Mouse (Mus musculus) midbrain, embryonic 12.5 days (tissue): ENCODE data around the gene 2610507B11Rik. TPM values are rescaled to one million over a fixed set of nuclear protein-coding genes. Genes with fewer than 3 reads are reported as not detected.
A peak's percentile ranks its signal among the peaks of the same experiment; 100 is the strongest.

ENCODE experiments used
- ATAC-seq: fragments of 200-750 bp; cut with Nextera tagmentation; 2 replicates; pipeline ENCODE4 v1.8.0; 2017; ENCODE audit warnings: low read depth, moderate TSS enrichment, moderate library complexity; ENCODE audit not compliant: low FRiP score
- H3K27ac ChIP-seq: fragments of 300-500 bp; sonication (generic); replicated peaks from 2 replicates; pipeline ENCODE4 v1.5.1; 2016; ENCODE audit warnings: mild to moderate bottlenecking
- H3K27me3 ChIP-seq: fragments of 300-500 bp; sonication (generic); 2 replicates; pipeline ENCODE4 v1.6.1; 2016; ENCODE audit warnings: mild to moderate bottlenecking
- H3K36me3 ChIP-seq: fragments of 300-500 bp; sonication (generic); 2 replicates; pipeline ENCODE4 v1.6.1; 2016
- H3K4me1 ChIP-seq: fragments of 300-500 bp; sonication (generic); 2 replicates; pipeline ENCODE4 v1.6.1; 2016
- H3K4me2 ChIP-seq: fragments of 300-500 bp; sonication (generic); replicated peaks from 2 replicates; pipeline ENCODE4 v1.6.1; 2016; ENCODE audit warnings: mild to moderate bottlenecking, moderate library complexity
- H3K4me3 ChIP-seq: fragments of 300-500 bp; sonication (generic); 2 replicates; pipeline ENCODE4 v1.5.1; 2016; ENCODE audit warnings: mild to moderate bottlenecking
- H3K9ac ChIP-seq: fragments of 300-500 bp; sonication (generic); replicated peaks from 2 replicates; pipeline ENCODE4 v1.6.1; 2016; ENCODE audit warnings: mild to moderate bottlenecking, moderate library complexity
- H3K9me3 ChIP-seq: fragments of 300-500 bp; sonication (generic); 2 replicates; pipeline ENCODE4 v1.6.1; 2016; ENCODE audit warnings: mild to moderate bottlenecking
- WGBS: fragments of 180-500 bp; shearing (Covaris S2); methylation state at CpG from one replicate; pipeline ENCODE4 v1.1.7; 2016; 5-methylcytosine and 5-hydroxymethylcytosine counted together
- polyA plus RNA-seq: library from polyadenylated mRNA; unstranded; fragments of >200 nt; fragmentation: Nextera tagmentation; extraction: Ambion mirVana; gene quantifications from 2 replicates; pipeline ENCODE4 v1.2.1, GENCODE M21; 2016

The 2610507B11Rik gene
- polyA plus RNA-seq, 1 experiment from 2014 or later, result 80.0 TPM

DNA sequence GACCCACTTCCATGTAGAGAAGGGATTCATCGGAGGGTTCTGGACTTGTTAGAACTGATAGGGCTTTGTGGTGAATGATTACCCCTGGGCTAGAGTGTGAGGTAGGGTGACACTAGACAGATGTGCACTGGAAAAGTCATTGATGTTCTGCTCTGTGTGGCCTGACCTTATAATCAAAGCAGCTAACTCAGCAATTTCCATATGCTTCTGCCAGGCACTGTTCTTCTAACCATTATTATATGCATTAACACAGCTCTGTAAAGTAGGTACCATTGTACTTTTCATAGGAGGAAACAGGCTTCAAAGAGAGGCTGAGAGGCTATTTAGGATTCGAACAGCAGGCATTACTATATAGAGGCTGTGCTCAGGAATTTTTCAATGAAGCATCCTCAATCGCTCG, 65.7 kb downstream of the 2610507B11Rik start:
- Histone ChIP-seq H3K4me1 (peaks cover 22% of the 10 kb centered on the region), H3K4me2 (no peak overlapping the region), H3K27ac (no peak overlapping the region), H3K9ac (no peak overlapping the region), H3K4me3 (no peak overlapping the region), H3K27me3 (no peaks in the 10 kb centered on the region), H3K36me3 (peaks cover 5% of the 10 kb centered on the region), H3K9me3 (no peaks in the 10 kb centered on the region)
- WGBS, result 90% methylated on average over 4 of the region's 4 CpGs
- no peak for ATAC-seq

- H3K9me3 ChIP-seq, result no peaks in the 10 kb centered on the region
- 14% methylated on average over 37 of the region's 37 CpGs for WGBS
These were observed 66.3 kb downstream of the 2610507B11Rik start, which contains the start of gene Pigs for GRCm38 (mm10) chr11:78327634-78328511. TSS of gene Pigs (plus strand) at chr11:78328415.

GRCm38 (mm10) chr11:78328512-78329056, 67.0 kb downstream of the 2610507B11Rik start:
- peaks cover 12% of the 10 kb centered on the region for H3K4me1 ChIP-seq
- no peak overlapping the region for H3K27ac ChIP-seq
- no peaks in the 10 kb centered on the region for H3K9me3 ChIP-seq
- peak; percentile 78 for ATAC-seq
- peak overlapping the region; percentile 93 for H3K4me2 ChIP-seq
- no peaks in the 10 kb centered on the region for H3K27me3 ChIP-seq
- peak overlapping the region; percentile 85 for H3K4me3 ChIP-seq
- WGBS, result under 1% methylated on average over 38 of the region's 41 CpGs
- peak overlapping the region; percentile 89 for H3K9ac ChIP-seq
- peaks cover 13% of the 10 kb centered on the region for H3K36me3 ChIP-seq

More at GRCm38 (mm10) chr11:78327634-78328511, 66.3 kb downstream of the 2610507B11Rik start, which contains the start of gene Pigs:
- Histone ChIP-seq H3K4me3 (peak within 1 kb of the TSS; percentile 85), H3K27me3 (no peaks in the 10 kb centered on the region), H3K36me3 (peaks cover 6% of the 10 kb centered on the region), H3K4me1 (peaks cover 16% of the 10 kb centered on the region), H3K4me2 (peak within 1 kb of the TSS; percentile 93), H3K9ac (peak within 1 kb of the TSS; percentile 89), H3K27ac (no peak within 1 kb of the TSS)
- ATAC-seq, result peak; percentile 98

DNA sequence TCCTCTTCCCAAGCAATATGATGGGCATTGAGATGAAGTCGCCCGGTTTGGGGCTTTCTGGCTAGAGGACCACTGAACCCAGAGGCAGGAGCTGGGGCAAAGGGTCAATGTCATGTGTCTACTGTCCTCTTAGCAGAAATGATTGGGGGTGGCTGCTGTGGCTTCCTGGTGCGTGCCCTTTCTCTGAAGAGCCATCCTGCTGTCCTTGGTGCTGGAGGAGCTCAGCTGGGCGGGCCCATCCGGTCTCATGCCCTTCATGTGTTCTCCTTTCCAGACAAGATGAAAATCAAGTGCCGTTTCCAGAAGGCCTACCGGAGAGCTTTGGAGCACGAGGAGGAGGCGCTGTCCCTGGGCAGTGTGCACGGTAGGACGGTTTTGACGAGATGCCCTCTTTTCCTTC, 71.1 kb downstream of the 2610507B11Rik start:
- no peaks in the 10 kb centered on the region for H3K9me3 ChIP-seq
- ATAC-seq, result no peak
- no peak overlapping the region for H3K27ac ChIP-seq
- H3K36me3 ChIP-seq, result peaks cover 48% of the 10 kb centered on the region
- no peak overlapping the region for H3K9ac ChIP-seq
- peaks cover 12% of the 10 kb centered on the region for H3K4me1 ChIP-seq
- H3K4me2 ChIP-seq, result no peak overlapping the region
- H3K27me3 ChIP-seq, result no peaks in the 10 kb centered on the region
- no peak overlapping the region for H3K4me3 ChIP-seq
- 96% methylated on average over 12 of the region's 12 CpGs for WGBS

DNA sequence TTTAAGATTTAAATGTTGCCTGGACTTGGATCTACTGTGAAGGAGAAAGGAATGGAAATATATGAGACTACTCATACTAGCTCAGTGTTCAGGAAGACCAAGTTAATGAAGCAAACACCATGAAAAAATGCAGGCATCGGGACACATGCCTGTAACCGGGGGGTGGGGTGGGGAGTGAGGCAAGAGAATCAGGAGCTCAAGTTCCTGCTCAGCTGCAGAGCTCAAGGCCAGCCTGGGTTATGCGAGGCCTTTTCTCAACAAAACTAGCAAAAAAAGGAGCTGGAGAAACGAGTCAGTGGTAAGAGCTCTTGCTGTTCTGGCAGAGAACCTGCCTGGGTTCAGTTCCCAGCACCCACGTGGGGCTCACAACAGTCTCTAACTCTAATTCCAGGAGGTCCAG, 72.4 kb downstream of the 2610507B11Rik start:
- Histone ChIP-seq H3K4me1 (peaks cover 7% of the 10 kb centered on the region), H3K4me3 (no peak overlapping the region), H3K27ac (no peak overlapping the region), H3K36me3 (peaks cover 55% of the 10 kb centered on the region), H3K4me2 (no peak overlapping the region), H3K9me3 (no peaks in the 10 kb centered on the region), H3K9ac (no peak overlapping the region), H3K27me3 (no peaks in the 10 kb centered on the region)
- no peak for ATAC-seq
- 97% methylated on average over 5 of the region's 5 CpGs for WGBS

DNA sequence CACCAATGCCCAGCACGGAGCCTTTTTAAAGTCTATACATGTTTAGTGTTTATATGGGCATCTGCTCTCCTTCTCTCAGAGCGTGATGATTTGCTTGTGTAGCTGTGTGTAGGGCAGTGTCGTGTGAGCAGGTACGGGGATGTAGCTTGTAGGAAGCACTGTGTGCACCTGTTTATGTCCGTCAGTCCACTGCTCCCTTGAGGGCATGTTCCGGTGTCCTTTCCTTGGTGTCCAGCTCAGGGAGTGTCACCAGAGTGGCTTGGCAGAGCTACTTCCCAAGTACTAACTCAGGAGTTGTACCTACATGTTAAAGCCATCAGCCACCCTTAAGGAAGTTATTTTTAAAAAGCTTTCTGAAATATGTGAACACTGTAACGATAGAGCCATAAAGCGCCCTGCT, 75.5 kb downstream of the 2610507B11Rik start:
- no peaks in the 10 kb centered on the region for H3K27me3 ChIP-seq
- 96% methylated on average over 8 of the region's 8 CpGs for WGBS
- peaks cover 81% of the 10 kb centered on the region for H3K36me3 ChIP-seq

More for the DNA sequence above, 75.5 kb downstream of the 2610507B11Rik start:
- no peak overlapping the region for H3K4me3 ChIP-seq
- H3K27ac ChIP-seq, result no peak overlapping the region
- H3K9ac ChIP-seq, result no peak overlapping the region
- no peaks in the 10 kb centered on the region for H3K4me1 ChIP-seq
- H3K9me3 ChIP-seq, result no peaks in the 10 kb centered on the region
- no peak for ATAC-seq
- H3K4me2 ChIP-seq, result no peak overlapping the region

Other genes with a start within 250 kb of the 2610507B11Rik start
- gene Dhrs13, start 229.5 kb upstream of the 2610507B11Rik start, polyA plus RNA-seq, result 21.9 and 23.1 TPM in 2 replicates
- 64.8 and 67.0 TPM in 2 replicates for gene Flot2, start 223.8 kb upstream of the 2610507B11Rik start, polyA plus RNA-seq
- 33.4 and 33.6 TPM in 2 replicates for gene Eral1, start 181.4 kb upstream of the 2610507B11Rik start, polyA plus RNA-seq
- gene Fam222b, start 167.1 kb upstream of the 2610507B11Rik start, polyA plus RNA-seq, result 24.9 and 27.4 TPM in 2 replicates
- 126 and 138 TPM in 2 replicates for gene Traf4, start 96.2 kb upstream of the 2610507B11Rik start, polyA plus RNA-seq
- gene Nek8, start 85.1 kb upstream of the 2610507B11Rik start, polyA plus RNA-seq, result 8.2 and 9.4 TPM in 2 replicates
- 6.0 and 8.0 TPM in 2 replicates for gene Tlcd1, start 85.0 kb upstream of the 2610507B11Rik start, polyA plus RNA-seq
- 905 and 958 TPM in 2 replicates for gene Rpl23a, start 78.2 kb upstream of the 2610507B11Rik start, polyA plus RNA-seq
- 54.9 and 68.1 TPM in 2 replicates for gene Rab34, start 73.3 kb upstream of the 2610507B11Rik start, polyA plus RNA-seq
- gene Proca1, start 68.4 kb upstream of the 2610507B11Rik start, polyA plus RNA-seq, result 1.4 and 2.3 TPM in 2 replicates
- gene Sdf2, start 16.0 kb upstream of the 2610507B11Rik start, polyA plus RNA-seq, result 49.1 and 53.8 TPM in 2 replicates
- gene Supt6, start 15.8 kb upstream of the 2610507B11Rik start, polyA plus RNA-seq, result 37.5 and 42.2 TPM in 2 replicates
- gene BC030499, start 29.1 kb downstream of the 2610507B11Rik start, polyA plus RNA-seq, result 0.24 and 0.29 TPM in 2 replicates
- 47.6 and 51.8 TPM in 2 replicates for gene Spag5, start 39.8 kb downstream of the 2610507B11Rik start, polyA plus RNA-seq
- 1.8 and 4.6 TPM in 2 replicates for gene Aldoc, start 61.2 kb downstream of the 2610507B11Rik start, polyA plus RNA-seq
- 59.9 and 67.2 TPM in 2 replicates for gene Pigs, start 66.7 kb downstream of the 2610507B11Rik start, polyA plus RNA-seq
- gene Unc119, start 81.7 kb downstream of the 2610507B11Rik start, polyA plus RNA-seq, result 80.0 and 80.6 TPM in 2 replicates
- not detected in 2 replicates for gene Foxn1, start 124.8 kb downstream of the 2610507B11Rik start, polyA plus RNA-seq
- gene Slc13a2, start 160.5 kb downstream of the 2610507B11Rik start, polyA plus RNA-seq, result not detected in 2 replicates
- 17.8 and 18.5 TPM in 2 replicates for gene Slc46a1, start 203.9 kb downstream of the 2610507B11Rik start, polyA plus RNA-seq
- gene Sarm1, start 236.0 kb downstream of the 2610507B11Rik start, polyA plus RNA-seq, result 36.4 and 37.0 TPM in 2 replicates
- gene Vtn, start 237.3 kb downstream of the 2610507B11Rik start, polyA plus RNA-seq, result 99.7 and 135 TPM in 2 replicates
- not detected in 2 replicates for gene Sebox, start 241.7 kb downstream of the 2610507B11Rik start, polyA plus RNA-seq